Comparison of ENCODE assay signal across 8 mouse cellular contexts in the genomic region with DNA sequence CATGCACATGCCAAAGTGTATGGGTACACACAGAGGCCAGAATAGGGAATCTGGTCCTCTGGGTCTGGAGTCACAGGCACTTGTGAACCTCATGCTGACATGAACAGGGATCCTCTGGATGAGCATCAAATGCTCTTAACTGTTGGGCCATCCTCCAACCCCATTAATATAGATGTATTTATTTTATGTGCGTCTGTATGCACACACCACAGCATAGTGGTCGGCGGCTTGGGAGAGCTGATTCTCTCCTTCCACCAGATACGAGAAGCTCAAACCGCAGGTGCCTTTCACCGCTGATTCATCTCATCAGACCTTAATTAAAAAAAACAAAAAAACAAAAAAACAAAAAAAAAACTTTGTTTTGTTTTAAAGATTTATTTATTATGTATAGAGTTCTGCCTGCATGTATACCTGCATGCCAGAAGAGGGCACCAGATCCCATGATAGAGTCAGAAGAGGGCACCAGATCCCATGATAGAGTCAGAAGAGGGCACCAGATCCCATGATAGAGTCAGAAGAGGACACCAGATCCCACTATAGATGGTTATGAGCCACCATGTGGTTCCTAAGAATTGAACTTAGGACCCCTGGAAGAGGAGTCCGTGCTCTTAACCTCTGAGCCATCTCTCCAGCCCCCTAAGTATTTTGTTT.
DNase-seq lines count a peak whose midpoint lies in the region; ATAC-seq and TF ChIP-seq lines count a peak whose summit lies in the region.

No protein-coding gene starts in this region.

- H3K9ac ChIP-seq in liver, adult 2 months (ENCODE audit: low read depth, low read length) = no peak overlapping the region
- no peak overlapping the region for H3K9ac ChIP-seq in liver, embryonic 12.5 days
- no peak overlapping the region for H3K9ac ChIP-seq in forebrain, embryonic 14.5 days (ENCODE audit: low read length)

- H3K27me3 ChIP-seq in liver, adult 2 months (ENCODE audit: control insufficient read depth, insufficient read depth, low read length) = no peaks in the 10 kb centered on the region
- H3K27me3 ChIP-seq in liver, embryonic 12.5 days (replicated peaks) = no peaks in the 10 kb centered on the region
- no peaks in the 10 kb centered on the region; the same call in 1 of the 2 replicates for H3K27me3 ChIP-seq in E14TG2a.4 (ENCODE audit: insufficient read depth, low read length)
- no peaks in the 10 kb centered on the region for H3K27me3 ChIP-seq in forebrain, embryonic 14.5 days (replicated peaks; ENCODE audit: control insufficient read depth, insufficient read depth, low read length)

- no peaks in the 10 kb centered on the region for H3K4me1 ChIP-seq in liver, adult 2 months (ENCODE audit: control insufficient read depth, insufficient read depth, low read length)
- H3K4me1 ChIP-seq in liver, embryonic 12.5 days = no peaks in the 10 kb centered on the region
- peaks cover 4% of the 10 kb centered on the region; the same call in 1 of the 2 replicates for H3K4me1 ChIP-seq in E14TG2a.4 (replicated peaks; ENCODE audit: low read depth, low read length)
- H3K4me1 ChIP-seq in forebrain, embryonic 14.5 days (ENCODE audit: control insufficient read depth, insufficient read depth, low read length) = no peaks in the 10 kb centered on the region

- H3K36me3 ChIP-seq in liver, adult 2 months (ENCODE audit: control insufficient read depth, insufficient read depth, low read length) = no peaks in the 10 kb centered on the region
- H3K36me3 ChIP-seq in liver, embryonic 12.5 days = no peaks in the 10 kb centered on the region
- H3K36me3 ChIP-seq in E14TG2a.4 (ENCODE audit: insufficient read depth, low read length) = no peaks in the 10 kb centered on the region
- H3K36me3 ChIP-seq in forebrain, embryonic 14.5 days (ENCODE audit: control insufficient read depth, insufficient read depth, low read length) = no peaks in the 10 kb centered on the region

- H3K9me3 ChIP-seq in liver, embryonic 12.5 days (replicated peaks) = no peaks in the 10 kb centered on the region
- H3K9me3 ChIP-seq in E14TG2a.4 (ENCODE audit: low read length) = no peaks in the 10 kb centered on the region
- H3K9me3 ChIP-seq in forebrain, embryonic 14.5 days (replicated peaks; ENCODE audit: control insufficient read depth, low read length) = no peaks in the 10 kb centered on the region

- H3K4me2 ChIP-seq in liver, embryonic 12.5 days = no peak overlapping the region
- no peak overlapping the region for H3K4me2 ChIP-seq in forebrain, embryonic 14.5 days (ENCODE audit: low read length)

- TF ChIP-seq CTCF in liver, adult 2 months (IDR thresholded peaks at IDR 0.05; ENCODE audit: low read depth, low read length) = peak; percentile 41
- TF ChIP-seq CTCF in E14TG2a.4 (conservative IDR thresholded peaks at IDR 0.05; ENCODE audit: low read length) = peak; percentile 56

- H3K4me3 ChIP-seq in liver, adult 2 months (ENCODE audit: insufficient read depth, low read depth, low read length) = no peak overlapping the region
- no peak overlapping the region for H3K4me3 ChIP-seq in liver, embryonic 12.5 days
- no peak overlapping the region for H3K4me3 ChIP-seq in E14TG2a.4 (replicated peaks; ENCODE audit: low read length)
- H3K4me3 ChIP-seq in forebrain, embryonic 14.5 days (ENCODE audit: low read depth, low read length) = no peak overlapping the region

- no peak for ATAC-seq in liver, embryonic 12.5 days
- peak; percentile 65 for ATAC-seq in activated CD4-positive, CD25-positive, alpha-beta regulatory T cell, adult 4 months
- ATAC-seq in forebrain, embryonic 14.5 days = peak; percentile 61; the same call in 1 of the 2 replicates
- ATAC-seq in neutrophil, adult 5-6 weeks (ENCODE audit: extremely low read depth, insufficient number of reproducible peaks, low FRiP score, poor library complexity, severe bottlenecking) = peak; percentile 57; the same call in 1 of the 2 replicates

- TF ChIP-seq POLR2A in liver, adult 2 months (IDR thresholded peaks at IDR 0.05; ENCODE audit: extremely low read depth, insufficient read depth, low read length) = no peak

- WGBS in liver, adult 2 months = 75% methylated on average over 7 of the region's 7 CpGs
- WGBS in liver, embryonic 12.5 days (ENCODE audit: insufficient replicate concordance) = 63% methylated on average over 7 of the region's 7 CpGs
- 74% methylated on average over 7 of the region's 7 CpGs for WGBS in forebrain, embryonic 14.5 days

- H3K27ac ChIP-seq in liver, adult 2 months (replicated peaks; ENCODE audit: insufficient read depth, low read depth, low read length) = no peak overlapping the region
- H3K27ac ChIP-seq in liver, embryonic 12.5 days = no peak overlapping the region
- no peak overlapping the region for H3K27ac ChIP-seq in forebrain, embryonic 14.5 days (ENCODE audit: low read depth, low read length)

- DNase-seq in liver, adult 2 months (ENCODE audit: extremely low read depth, low read depth, low spot score) = peak; percentile 43
- peak; percentile 28 for DNase-seq in forebrain, embryonic 14.5 days (ENCODE audit: low spot score)
- DNase-seq in kidney, postnatal 25 days = peak; percentile 60 to 74
- no peak for DNase-seq in c-Kit-positive CD71-positive TER-119-positive erythroid progenitor cells, embryonic 14.5 days (ENCODE audit: low spot score)

- H3K79me2 ChIP-seq in liver, adult 2 months (ENCODE audit: control insufficient read depth, insufficient read depth, low read length) = peaks cover 7% of the 10 kb centered on the region; the same call in 1 of the 2 replicates
